ENCODE assay signal across 33 mouse cellular contexts in genomic region chr4:142890711-142891110, GRCm38 (mm10).
DNase-seq lines count a peak whose midpoint lies in the region; ATAC-seq and TF ChIP-seq lines count a peak whose summit lies in the region.
"Had no signal": no experiment of that assay in that cellular context is flagged by ENCODE, and none has a peak within 500 bp of the region (broad histone marks: within the 10 kb centered on the region; RNA-seq: fewer than 3 reads in every experiment).

No protein-coding gene starts in this region.

- no peak overlapping the region for H3K4me3 ChIP-seq in forebrain, postnatal 0 days (ENCODE audit: low read depth, low read length)
- no peak overlapping the region for H3K4me3 ChIP-seq in forebrain, embryonic 16.5 days (replicated peaks; ENCODE audit: low read length)
- H3K4me3 ChIP-seq in hindbrain, embryonic 12.5 days, result no peak overlapping the region
- H3K4me3 ChIP-seq: embryonic facial prominence, embryonic 12.5 days; heart, embryonic 10.5 days; heart, embryonic 15.5 days; limb, embryonic 10.5 days; limb, embryonic 15.5 days; liver, embryonic 13.5 days; megakaryocyte, embryonic 14.5 days; midbrain, embryonic 13.5 days; neural tube, embryonic 13.5 days; stomach, embryonic 15.5 days had no signal

- peak; percentile 41 for DNase-seq in cerebellum, adult 9-11 months
- DNase-seq in cerebellum, adult 8-10 months, result no peak
- DNase-seq in forebrain, postnatal 0 days, result peak; percentile 60
- DNase-seq in urinary bladder, postnatal 14 days (ENCODE audit: low spot score), result peak; percentile 8
- DNase-seq in urinary bladder, postnatal 10 days (ENCODE audit: low spot score), result no peak
- DNase-seq: adrenal gland, adult 8-10 months; embryo, embryonic 11 days; gastrocnemius, postnatal 25 days; heart, adult 11 months; kidney, adult 8-10 months; kidney, postnatal 4 days; liver, embryonic 13.5 days; lung, adult 18-20 months; lung, postnatal 4 days; retina, postnatal 1 day; thymus, postnatal 25 days had no signal

- H3K4me2 ChIP-seq in forebrain, postnatal 0 days (ENCODE audit: low read depth), result no peak overlapping the region
- H3K4me2 ChIP-seq in forebrain, embryonic 16.5 days (ENCODE audit: low read length), result no peak overlapping the region
- no peak overlapping the region for H3K4me2 ChIP-seq in hindbrain, embryonic 12.5 days (replicated peaks)
- H3K4me2 ChIP-seq: embryonic facial prominence, embryonic 12.5 days; heart, embryonic 15.5 days; limb, embryonic 15.5 days; liver, embryonic 13.5 days; midbrain, embryonic 13.5 days; neural tube, embryonic 13.5 days; stomach, embryonic 15.5 days had no signal

- no peaks in the 10 kb centered on the region; the same call in 1 of the 2 replicates for H3K4me1 ChIP-seq in forebrain, postnatal 0 days (ENCODE audit: insufficient read depth)
- H3K4me1 ChIP-seq in forebrain, embryonic 16.5 days (replicated peaks; ENCODE audit: control insufficient read depth, insufficient read depth, low read length), result peaks cover 21% of the 10 kb centered on the region
- no peaks in the 10 kb centered on the region for H3K4me1 ChIP-seq in hindbrain, embryonic 12.5 days
- H3K4me1 ChIP-seq: embryonic facial prominence, embryonic 12.5 days; heart, embryonic 10.5 days; limb, embryonic 10.5 days; liver, embryonic 13.5 days; megakaryocyte, embryonic 14.5 days; neural tube, embryonic 13.5 days; stomach, embryonic 15.5 days had no signal

- H3K36me3 ChIP-seq in forebrain, postnatal 0 days (ENCODE audit: insufficient read depth), result no peaks in the 10 kb centered on the region
- no peaks in the 10 kb centered on the region for H3K36me3 ChIP-seq in forebrain, embryonic 16.5 days (ENCODE audit: control insufficient read depth, insufficient read depth)
- H3K36me3 ChIP-seq in hindbrain, embryonic 12.5 days, result no peaks in the 10 kb centered on the region
- H3K36me3 ChIP-seq: embryonic facial prominence, embryonic 12.5 days; G1E; heart, embryonic 10.5 days; heart, embryonic 15.5 days; limb, embryonic 10.5 days; limb, embryonic 15.5 days; liver, embryonic 13.5 days; midbrain, embryonic 13.5 days; neural tube, embryonic 13.5 days; stomach, embryonic 15.5 days had no signal

- peak; percentile 57 for ATAC-seq in forebrain, postnatal 0 days
- ATAC-seq in forebrain, embryonic 16.5 days, result no peak
- ATAC-seq in hindbrain, embryonic 12.5 days (ENCODE audit: low FRiP score), result no peak
- ATAC-seq: forebrain, embryonic 14.5 days; hindbrain, postnatal 0 days; intestine, embryonic 16.5 days; lung, postnatal 0 days; midbrain, embryonic 13.5 days had no signal

- no peak overlapping the region for H3K9ac ChIP-seq in forebrain, postnatal 0 days
- H3K9ac ChIP-seq in forebrain, embryonic 16.5 days (replicated peaks; ENCODE audit: low read depth, low read length), result no peak overlapping the region
- no peak overlapping the region for H3K9ac ChIP-seq in hindbrain, embryonic 12.5 days
- H3K9ac ChIP-seq: embryonic facial prominence, embryonic 12.5 days; heart, embryonic 15.5 days; limb, embryonic 15.5 days; liver, embryonic 13.5 days; midbrain, embryonic 13.5 days; neural tube, embryonic 13.5 days; stomach, embryonic 15.5 days had no signal

- TF ChIP-seq CTCF in forebrain, postnatal 0 days (IDR thresholded peaks at IDR 0.05; ENCODE audit: low read depth), result no peak

- no peaks in the 10 kb centered on the region for H3K27me3 ChIP-seq in forebrain, postnatal 0 days (ENCODE audit: insufficient read depth, low read length)
- H3K27me3 ChIP-seq in forebrain, embryonic 16.5 days (replicated peaks; ENCODE audit: control insufficient read depth, insufficient read depth, low read length), result no peaks in the 10 kb centered on the region
- H3K27me3 ChIP-seq in hindbrain, embryonic 12.5 days, result no peaks in the 10 kb centered on the region
- H3K27me3 ChIP-seq: embryonic facial prominence, embryonic 12.5 days; heart, embryonic 15.5 days; limb, embryonic 15.5 days; liver, embryonic 13.5 days; megakaryocyte, embryonic 14.5 days; neural tube, embryonic 13.5 days; stomach, embryonic 15.5 days had no signal

- 0 out of 2 replicates have a peak, but pooled peaks cover 5% of the 10 kb centered on the region for H3K9me3 ChIP-seq in forebrain, postnatal 0 days (ENCODE audit: low read length)
- 0 out of 2 replicates have a peak, but pooled peaks cover 5% of the 10 kb centered on the region for H3K9me3 ChIP-seq in forebrain, embryonic 16.5 days (ENCODE audit: control insufficient read depth, low read length)
- no peaks in the 10 kb centered on the region for H3K9me3 ChIP-seq in hindbrain, embryonic 12.5 days (replicated peaks)
- H3K9me3 ChIP-seq: embryonic facial prominence, embryonic 12.5 days; heart, embryonic 15.5 days; limb, embryonic 10.5 days; limb, embryonic 15.5 days; midbrain, embryonic 13.5 days; stomach, embryonic 15.5 days had no signal

- no peak overlapping the region for H3K27ac ChIP-seq in forebrain, postnatal 0 days (ENCODE audit: low read depth, low read length)
- no peak overlapping the region for H3K27ac ChIP-seq in forebrain, embryonic 16.5 days (ENCODE audit: low read length)
- no peak overlapping the region for H3K27ac ChIP-seq in hindbrain, embryonic 12.5 days
- H3K27ac ChIP-seq: embryonic facial prominence, embryonic 12.5 days; heart, embryonic 10.5 days; heart, embryonic 15.5 days; hindbrain, postnatal 0 days; kidney, postnatal 0 days; limb, embryonic 10.5 days; limb, embryonic 15.5 days; liver, embryonic 13.5 days; midbrain, embryonic 13.5 days; neural tube, embryonic 13.5 days; stomach, embryonic 15.5 days had no signal

- WGBS in forebrain, postnatal 0 days, result 74% methylated on average over 1 of the region's 1 CpGs
- WGBS in forebrain, embryonic 16.5 days, result 85% methylated on average over 1 of the region's 1 CpGs
- 84% methylated on average over 1 of the region's 1 CpGs for WGBS in hindbrain, embryonic 12.5 days

Comparison
In these comparisons a context has a peak if more than half of its experiments do, and no peak if none do; other contexts are left out.
1. DNase-seq: peak in cerebellum, adult 9-11 months (single experiment), forebrain, postnatal 0 days (single experiment) and urinary bladder, postnatal 14 days (single experiment); none in cerebellum, adult 8-10 months (single experiment) and urinary bladder, postnatal 10 days (single experiment).